Mouse (Mus musculus) limb, embryonic 12.5 days (tissue): ENCODE measurements around the gene Nfatc3. TPM values are rescaled to one million over a fixed set of nuclear protein-coding genes. Genes with fewer than 3 reads are reported as not detected.

Source experiments
- ATAC-seq: fragments of 200-750 bp; cut with Nextera tagmentation; 2 replicates; pipeline ENCODE4 v1.8.0; 2017; ENCODE audit warnings: low read depth, moderate TSS enrichment; ENCODE audit not compliant: insufficient number of reproducible peaks, insufficient read depth, low FRiP score, low TSS enrichment
- H3K27ac ChIP-seq: fragments of 300-500 bp; sonication (generic); 2 replicates; pipeline ENCODE4 v1.5.1; 2016; ENCODE audit warnings: mild to moderate bottlenecking, moderate library complexity
- H3K27me3 ChIP-seq: fragments of 300-500 bp; sonication (generic); 2 replicates; pipeline ENCODE4 v1.6.1; 2016; ENCODE audit warnings: mild to moderate bottlenecking, moderate library complexity
- H3K36me3 ChIP-seq: fragments of 300-500 bp; sonication (generic); 2 replicates; pipeline ENCODE4 v1.6.1; 2016; ENCODE audit warnings: mild to moderate bottlenecking, moderate library complexity
- H3K4me1 ChIP-seq: fragments of 300-500 bp; sonication (generic); replicated peaks from 2 replicates; pipeline ENCODE4 v1.6.1; 2016
- H3K4me2 ChIP-seq: fragments of 300-500 bp; sonication (generic); 2 replicates; pipeline ENCODE4 v1.6.1; 2016; ENCODE audit warnings: mild to moderate bottlenecking, moderate library complexity
- H3K4me3 ChIP-seq: fragments of 300-500 bp; sonication (generic); replicated peaks from 2 replicates; pipeline ENCODE4 v1.5.1; 2016; ENCODE audit warnings: mild to moderate bottlenecking
- H3K9ac ChIP-seq: fragments of 300-500 bp; sonication (generic); replicated peaks from 2 replicates; pipeline ENCODE4 v1.6.1; 2016; ENCODE audit warnings: mild to moderate bottlenecking, moderate library complexity
- H3K9me3 ChIP-seq: fragments of 300-500 bp; sonication (generic); 2 replicates; pipeline ENCODE4 v1.6.1; 2016; ENCODE audit warnings: mild to moderate bottlenecking, moderate library complexity
- WGBS: fragments of 180-500 bp; shearing (Covaris S2); methylation state at CpG from one replicate; pipeline ENCODE4 v1.1.7; 2016; 5-methylcytosine and 5-hydroxymethylcytosine counted together
- polyA plus RNA-seq: library from polyadenylated mRNA; unstranded; fragments of >200 nt; fragmentation: Nextera tagmentation; extraction: Ambion mirVana; gene quantifications from 2 replicates; pipeline ENCODE4 v1.2.1, GENCODE M21; 2016

Nfatc3 gene
- polyA plus RNA-seq, 1 experiment from 2014 or later: 9.2 TPM

GRCm38 (mm10) chr8:106059613-106060371 lies 1.2 kb downstream of the Nfatc3 start:
- ATAC-seq: peak; percentile 71
- Histone ChIP-seq H3K27ac (peak overlapping the region; percentile 96), H3K27me3 (no peaks in the 10 kb centered on the region), H3K4me1 (peaks cover 22% of the 10 kb centered on the region), H3K4me3 (peak overlapping the region; percentile 85), H3K9me3 (no peaks in the 10 kb centered on the region), H3K4me2 (peak overlapping the region; percentile 81), H3K9ac (peak overlapping the region; percentile 91), H3K36me3 (peaks cover 3% of the 10 kb centered on the region; the same call in 1 of the 2 replicates)
- WGBS: under 1% methylated on average over 83 of the region's 83 CpGs

- Histone ChIP-seq H3K27me3 (no peaks in the 10 kb centered on the region), H3K4me3 (peak overlapping the region; percentile 85), H3K4me1 (peaks cover 22% of the 10 kb centered on the region), H3K9me3 (no peaks in the 10 kb centered on the region), H3K9ac (peak overlapping the region; percentile 91), H3K4me2 (peak overlapping the region; percentile 81), H3K36me3 (peaks cover 3% of the 10 kb centered on the region; the same call in 1 of the 2 replicates), H3K27ac (no peak overlapping the region)
- 5% methylated on average over 3 of the region's 3 CpGs for WGBS
- ATAC-seq: no peak
These were observed 1.9 kb downstream of the Nfatc3 start for GRCm38 (mm10) chr8:106060521-106060920.

GRCm38 (mm10) chr8:106061686-106062085 lies 3.0 kb downstream of the Nfatc3 start:
- no peak overlapping the region for H3K9ac ChIP-seq
- H3K4me1 ChIP-seq: peaks cover 22% of the 10 kb centered on the region
- H3K4me3 ChIP-seq: peak overlapping the region; percentile 85; the same call in 1 of the 2 replicates
- H3K4me2 ChIP-seq: peak overlapping the region; percentile 81
- H3K36me3 ChIP-seq: peaks cover 3% of the 10 kb centered on the region; the same call in 1 of the 2 replicates
- WGBS: 81% methylated on average over 6 of the region's 6 CpGs
- H3K27me3 ChIP-seq: no peaks in the 10 kb centered on the region
- no peaks in the 10 kb centered on the region for H3K9me3 ChIP-seq
- ATAC-seq: no peak
- no peak overlapping the region for H3K27ac ChIP-seq

- 94% methylated on average over 7 of the region's 7 CpGs for WGBS
- no peak for ATAC-seq
- Histone ChIP-seq H3K27me3 (no peaks in the 10 kb centered on the region), H3K9ac (no peak overlapping the region), H3K36me3 (peaks cover 3% of the 10 kb centered on the region; the same call in 1 of the 2 replicates), H3K27ac (no peak overlapping the region), H3K9me3 (no peaks in the 10 kb centered on the region), H3K4me1 (peaks cover 19% of the 10 kb centered on the region), H3K4me2 (no peak overlapping the region), H3K4me3 (no peak overlapping the region)
These were observed 4.4 kb downstream of the Nfatc3 start for GRCm38 (mm10) chr8:106063046-106063445.

DNA sequence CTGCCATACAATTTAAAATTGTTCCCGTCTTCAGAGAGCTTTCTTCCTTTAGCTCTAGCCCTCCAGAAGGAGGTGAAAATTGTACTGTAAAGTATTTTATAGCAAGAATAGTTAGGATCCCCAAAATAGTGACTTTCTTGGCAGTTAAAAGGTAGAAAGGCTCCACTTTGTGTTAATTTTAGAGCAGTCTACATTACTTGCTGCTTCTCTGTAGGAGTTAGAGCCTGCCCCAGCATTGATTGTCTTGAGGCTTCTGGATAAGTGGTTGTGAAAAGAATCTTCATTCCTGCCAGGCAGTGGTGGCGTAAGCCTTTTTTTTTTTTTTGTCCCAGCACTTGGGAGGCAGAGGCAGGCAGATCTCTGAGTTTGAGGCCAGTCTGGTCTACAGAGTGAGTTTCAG lies 8.1 kb downstream of the Nfatc3 start:
- Histone ChIP-seq H3K9ac (no peak overlapping the region), H3K27me3 (no peaks in the 10 kb centered on the region), H3K4me1 (peaks cover 1% of the 10 kb centered on the region), H3K36me3 (peaks cover 3% of the 10 kb centered on the region; the same call in 1 of the 2 replicates), H3K9me3 (no peaks in the 10 kb centered on the region), H3K27ac (no peak overlapping the region), H3K4me2 (no peak overlapping the region), H3K4me3 (no peak overlapping the region)
- ATAC-seq: no peak
- 98% methylated on average over 2 of the region's 2 CpGs for WGBS

DNA sequence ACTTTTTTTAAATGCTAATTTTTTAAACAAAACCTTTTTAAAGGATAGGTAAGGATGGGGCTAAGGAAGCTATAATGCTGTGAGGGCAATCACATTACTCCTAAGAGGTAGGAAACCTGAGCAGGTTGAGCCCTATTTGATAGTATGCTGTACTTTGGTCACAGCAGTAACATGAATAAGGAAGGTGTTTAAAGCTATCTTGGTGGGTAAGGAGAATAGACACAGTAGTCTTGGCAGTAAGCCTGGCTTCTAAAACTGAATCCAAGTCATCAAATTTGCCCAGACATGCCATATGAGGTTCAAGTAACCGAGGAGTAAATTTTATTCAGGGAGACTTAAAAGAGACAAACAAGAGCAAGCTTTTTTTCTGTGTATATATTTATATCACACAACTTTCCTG lies 10.9 kb downstream of the Nfatc3 start:
- H3K27ac ChIP-seq: no peak overlapping the region
- no peaks in the 10 kb centered on the region for H3K27me3 ChIP-seq
- no peak overlapping the region for H3K9ac ChIP-seq
- H3K4me1 ChIP-seq: no peaks in the 10 kb centered on the region
- 75% methylated on average over 1 of the region's 1 CpGs for WGBS
- no peaks in the 10 kb centered on the region for H3K36me3 ChIP-seq
- no peaks in the 10 kb centered on the region for H3K9me3 ChIP-seq
- no peak for ATAC-seq
- H3K4me2 ChIP-seq: no peak overlapping the region
- no peak overlapping the region for H3K4me3 ChIP-seq

- no peak for ATAC-seq
- H3K9ac ChIP-seq: no peak overlapping the region
- no peaks in the 10 kb centered on the region for H3K9me3 ChIP-seq
- 0 out of 2 replicates have a peak, but pooled peaks cover 4% of the 10 kb centered on the region for H3K36me3 ChIP-seq
- H3K4me2 ChIP-seq: no peak overlapping the region
- H3K27me3 ChIP-seq: no peaks in the 10 kb centered on the region
- no peak overlapping the region for H3K27ac ChIP-seq
- H3K4me1 ChIP-seq: no peaks in the 10 kb centered on the region
- no peak overlapping the region for H3K4me3 ChIP-seq
These were observed 13.5 kb downstream of the Nfatc3 start for GRCm38 (mm10) chr8:106072113-106072512.

DNA sequence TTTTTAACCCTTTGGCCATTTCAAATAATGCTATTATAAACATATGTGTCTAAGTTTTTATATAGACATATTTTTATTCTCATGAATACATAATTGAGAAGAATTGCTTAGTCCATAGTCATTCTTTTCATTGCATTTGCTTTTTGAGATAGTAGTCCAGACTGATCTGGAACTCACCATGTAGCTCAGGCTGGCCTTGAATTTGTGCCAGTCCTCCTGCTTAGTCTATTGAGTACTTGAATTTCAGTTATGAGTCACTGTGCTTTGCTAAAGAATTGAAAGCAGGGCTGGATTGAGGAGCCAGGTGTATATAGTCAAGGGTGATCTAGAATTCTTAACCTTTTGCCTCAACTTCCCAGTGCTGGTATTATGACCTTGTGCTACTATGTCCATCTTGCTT lies 15.6 kb downstream of the Nfatc3 start:
- Histone ChIP-seq H3K27ac (no peak overlapping the region), H3K36me3 (peaks cover 16% of the 10 kb centered on the region), H3K4me2 (no peak overlapping the region), H3K4me1 (no peaks in the 10 kb centered on the region), H3K27me3 (no peaks in the 10 kb centered on the region), H3K9ac (no peak overlapping the region), H3K9me3 (no peaks in the 10 kb centered on the region), H3K4me3 (no peak overlapping the region)
- no peak for ATAC-seq

DNA sequence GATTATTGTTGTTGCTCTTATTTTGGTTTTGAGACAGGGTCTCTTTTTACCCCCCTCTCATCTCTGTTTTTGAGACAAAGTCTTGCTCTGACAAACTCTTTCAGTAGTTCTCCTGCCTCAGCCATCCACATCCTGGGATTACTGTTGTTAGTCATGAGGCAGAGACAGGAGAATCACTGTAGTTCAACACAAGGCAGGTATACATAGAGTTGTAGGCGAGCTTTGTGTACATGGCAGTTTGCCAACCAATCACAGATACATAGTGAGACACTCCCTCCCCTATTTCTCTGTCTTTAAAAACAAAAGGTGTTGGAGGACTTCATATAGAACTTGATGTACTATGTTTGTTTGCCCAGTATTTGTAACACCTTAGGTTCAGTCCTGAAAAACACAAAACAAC lies 16.0 kb downstream of the Nfatc3 start:
- peaks cover 20% of the 10 kb centered on the region for H3K36me3 ChIP-seq
- no peaks in the 10 kb centered on the region for H3K27me3 ChIP-seq
- ATAC-seq: no peak
- no peaks in the 10 kb centered on the region for H3K9me3 ChIP-seq
- no peak overlapping the region for H3K4me3 ChIP-seq
- H3K4me2 ChIP-seq: no peak overlapping the region
- no peak overlapping the region for H3K9ac ChIP-seq
- WGBS: 88% methylated on average over 1 of the region's 1 CpGs
- H3K27ac ChIP-seq: no peak overlapping the region
- H3K4me1 ChIP-seq: no peaks in the 10 kb centered on the region

GRCm38 (mm10) chr8:106075161-106075862 lies 16.7 kb downstream of the Nfatc3 start:
- Histone ChIP-seq H3K9me3 (no peaks in the 10 kb centered on the region), H3K27me3 (no peaks in the 10 kb centered on the region), H3K27ac (no peak overlapping the region), H3K4me1 (no peaks in the 10 kb centered on the region), H3K4me3 (no peak overlapping the region), H3K36me3 (peaks cover 23% of the 10 kb centered on the region), H3K9ac (no peak overlapping the region), H3K4me2 (no peak overlapping the region)
- 89% methylated on average over 9 of the region's 9 CpGs for WGBS
- ATAC-seq: no peak

- no peak overlapping the region for H3K4me2 ChIP-seq
- H3K27me3 ChIP-seq: no peaks in the 10 kb centered on the region
- no peak overlapping the region for H3K27ac ChIP-seq
- no peak overlapping the region for H3K9ac ChIP-seq
- ATAC-seq: no peak
- H3K36me3 ChIP-seq: peaks cover 24% of the 10 kb centered on the region
- H3K4me1 ChIP-seq: no peaks in the 10 kb centered on the region
- no peaks in the 10 kb centered on the region for H3K9me3 ChIP-seq
- no peak overlapping the region for H3K4me3 ChIP-seq
- WGBS: 97% methylated on average over 5 of the region's 5 CpGs
These were observed 17.2 kb downstream of the Nfatc3 start for GRCm38 (mm10) chr8:106075863-106076174.
